Mouse (Mus musculus) stomach, postnatal 0 days (tissue): ENCODE data around the gene Btbd35f27. TPM values are rescaled to one million over a fixed set of nuclear protein-coding genes. Genes with fewer than 3 reads are reported as not detected.
"Not testable (repeated sequence)": the region's sequence is repeated elsewhere in the genome, so short reads cannot be mapped to it uniquely, and the experiment has no call there.

Source experiments
- ATAC-seq: fragments of 200-750 bp; cut with Nextera tagmentation; 2 replicates; pipeline ENCODE4 v1.8.0; 2017; ENCODE audit not compliant: low FRiP score, low TSS enrichment
- DNase-seq: peaks from one replicate; pipeline ENCODE4 v3.0.0-alpha.2; 2016; ENCODE audit warnings: low spot score
- H3K27ac ChIP-seq: fragments of 300-500 bp; sonication (generic); replicated peaks from 2 replicates; pipeline ENCODE4 v1.5.1; 2014; ENCODE audit warnings: mild to moderate bottlenecking, control low read depth
- H3K27me3 ChIP-seq: fragments of 300-500 bp; sonication (generic); 2 replicates; pipeline ENCODE4 v1.6.1; 2014; ENCODE audit warnings: low read length; ENCODE audit not compliant: control insufficient read depth, insufficient read depth
- H3K36me3 ChIP-seq: fragments of 300-500 bp; sonication (generic); 2 replicates; pipeline ENCODE4 v1.6.1; 2014; ENCODE audit warnings: low read length, mixed read lengths; ENCODE audit not compliant: control insufficient read depth, insufficient read depth
- H3K4me1 ChIP-seq: fragments of 300-500 bp; sonication (generic); replicated peaks from 2 replicates; pipeline ENCODE4 v1.6.1; 2014; ENCODE audit warnings: antibody characterized with exemption; ENCODE audit not compliant: control insufficient read depth, insufficient read depth
- H3K4me2 ChIP-seq: fragments of 300-500 bp; sonication (generic); replicated peaks from 2 replicates; pipeline ENCODE4 v1.6.1; 2014; ENCODE audit warnings: low read depth, mild to moderate bottlenecking, control low read depth, moderate library complexity
- H3K4me3 ChIP-seq: fragments of 300-500 bp; sonication (generic); 2 replicates; pipeline ENCODE4 v1.5.1; 2014; ENCODE audit warnings: low read depth, low read length, control low read depth
- H3K9ac ChIP-seq: fragments of 300-500 bp; sonication (generic); 2 replicates; pipeline ENCODE4 v1.6.1; 2014; ENCODE audit warnings: mild to moderate bottlenecking, low read length, control low read depth, mixed read lengths
- H3K9me3 ChIP-seq: fragments of 300-500 bp; sonication (generic); 2 replicates; pipeline ENCODE4 v1.6.1; 2016; ENCODE audit warnings: low read length; ENCODE audit not compliant: control insufficient read depth
- WGBS: fragments of 180-500 bp; shearing (Covaris S2); extraction: QIAGEN DNeasy Blood & Tissue Kit; methylation state at CpG from one replicate; pipeline ENCODE4 v1.1.7; 2014; 5-methylcytosine and 5-hydroxymethylcytosine counted together
- polyA plus RNA-seq: library from polyadenylated mRNA; unstranded; fragments of >200 nt; fragmentation: Nextera tagmentation; extraction: Ambion mirVana; gene quantifications from 2 replicates; pipeline ENCODE4 v1.2.1, GENCODE M21; 2015

Gene Btbd35f27
- not detected in 2 replicates for polyA plus RNA-seq

DNA sequence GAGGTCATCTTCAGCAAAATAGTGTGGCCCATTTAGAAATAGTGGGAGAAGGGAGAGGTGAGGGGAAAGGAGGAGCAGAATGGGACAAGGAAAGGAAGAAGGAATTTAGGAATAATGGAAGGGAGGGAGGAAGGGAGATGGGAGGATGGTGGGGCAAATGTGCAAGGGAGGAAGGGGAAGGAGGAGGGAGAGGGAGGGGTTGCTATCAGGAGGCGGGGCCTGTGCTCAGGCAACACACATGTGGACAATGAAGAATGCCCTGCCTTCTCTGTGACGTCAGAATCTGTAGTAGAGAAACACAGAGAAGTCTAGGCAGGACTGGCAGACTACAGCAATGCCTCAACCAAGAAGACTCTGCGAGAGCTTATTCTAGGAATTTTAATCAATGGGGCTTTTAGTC, at the start of gene Btbd35f27:
Gene Btbd35f27 (plus strand): TSS at position 301 of the 400 bp plus-strand sequence.
- not testable (repeated sequence) for H3K4me1 ChIP-seq, H3K9me3 ChIP-seq, H3K36me3 ChIP-seq, H3K9ac ChIP-seq, H3K4me2 ChIP-seq, DNase-seq, H3K4me3 ChIP-seq, H3K27me3 ChIP-seq, H3K27ac ChIP-seq, ATAC-seq
- WGBS = 71% methylated on average over 1 of the region's 3 CpGs

Other genes starting within 250 kb of the Btbd35f27 start
- gene Btbd35f4, start 151.6 kb upstream of the Btbd35f27 start, polyA plus RNA-seq = not detected in 2 replicates